Mouse (Mus musculus) neural tube, embryonic 12.5 days (tissue): ENCODE measurements at regions not wholly inside any gene's neighbourhood (a gene's known extent, or its start where the extent isn't known, plus 50 kb on each side); places are given as distances from the start of the nearest gene placed in this dataset.

Experiments
- ATAC-seq: fragments of 200-750 bp; cut with Nextera tagmentation; 2 replicates; pipeline ENCODE4 v1.8.0; 2017; ENCODE audit warnings: low read depth, mild to moderate bottlenecking, moderate TSS enrichment, moderate library complexity; ENCODE audit not compliant: low FRiP score
- H3K27ac ChIP-seq: fragments of 300-500 bp; sonication (generic); 2 replicates; pipeline ENCODE4 v1.5.1; 2016
- H3K27me3 ChIP-seq: fragments of 300-500 bp; sonication (generic); replicated peaks from 2 replicates; pipeline ENCODE4 v1.6.1; 2016; ENCODE audit warnings: mild to moderate bottlenecking
- H3K36me3 ChIP-seq: fragments of 300-500 bp; sonication (generic); 2 replicates; pipeline ENCODE4 v1.6.1; 2016; ENCODE audit warnings: mild to moderate bottlenecking
- H3K4me1 ChIP-seq: fragments of 300-500 bp; sonication (generic); 2 replicates; pipeline ENCODE4 v1.6.1; 2016
- H3K4me2 ChIP-seq: fragments of 300-500 bp; sonication (generic); replicated peaks from 2 replicates; pipeline ENCODE4 v1.6.1; 2016; ENCODE audit warnings: mild to moderate bottlenecking
- H3K4me3 ChIP-seq: fragments of 300-500 bp; sonication (generic); 2 replicates; pipeline ENCODE4 v1.5.1; 2016
- H3K9ac ChIP-seq: fragments of 300-500 bp; sonication (generic); 2 replicates; pipeline ENCODE4 v1.6.1; 2016; ENCODE audit warnings: mild to moderate bottlenecking
- H3K9me3 ChIP-seq: fragments of 300-500 bp; sonication (generic); 2 replicates; pipeline ENCODE4 v1.6.1; 2016; ENCODE audit warnings: mild to moderate bottlenecking
- WGBS: fragments of 180-500 bp; shearing (Covaris S2); methylation state at CpG from one replicate; pipeline ENCODE4 v1.1.7; 2016; 5-methylcytosine and 5-hydroxymethylcytosine counted together

DNA sequence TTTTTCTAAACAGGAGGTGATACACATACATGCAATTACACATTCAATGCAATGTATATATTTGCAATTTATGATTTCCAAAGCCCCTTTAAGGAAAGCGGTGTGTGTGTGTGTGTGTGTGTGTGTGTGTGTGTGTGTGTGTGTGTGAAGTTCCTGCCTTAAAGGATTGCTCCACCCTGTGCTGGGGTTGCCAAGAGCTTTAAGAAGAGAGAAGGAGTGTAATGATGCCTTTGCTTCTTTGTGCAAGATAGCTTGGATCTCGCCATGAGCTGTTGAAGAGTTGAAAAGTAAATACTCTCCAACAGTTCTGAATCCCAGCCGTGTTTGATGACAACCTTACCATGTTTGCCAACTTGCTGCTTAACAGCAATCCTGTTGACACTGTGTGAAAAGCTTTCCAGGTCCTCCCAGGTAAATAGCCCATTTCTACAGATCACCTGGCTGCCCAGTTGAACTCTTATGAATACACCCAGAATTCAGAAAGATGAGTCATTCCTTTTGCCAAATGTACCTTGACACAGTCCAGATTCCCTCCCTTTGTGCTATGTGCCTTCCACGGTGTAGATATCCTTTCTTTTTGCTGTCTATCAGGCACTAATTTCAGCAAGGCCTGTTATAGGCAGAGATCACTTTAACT is 216.3 kb downstream of the Ikzf2 start:
- ATAC-seq, result no peak
- Histone ChIP-seq H3K9me3 (no peaks in the 10 kb centered on the region), H3K27me3 (no peaks in the 10 kb centered on the region), H3K4me3 (no peak overlapping the region), H3K9ac (no peak overlapping the region), H3K4me1 (no peaks in the 10 kb centered on the region), H3K27ac (no peak overlapping the region), H3K36me3 (no peaks in the 10 kb centered on the region), H3K4me2 (no peak overlapping the region)
- 85% methylated on average over 4 of the region's 4 CpGs for WGBS

- H3K9ac ChIP-seq, result no peak overlapping the region
- no peaks in the 10 kb centered on the region for H3K36me3 ChIP-seq
- 87% methylated on average over 8 of the region's 8 CpGs for WGBS
- H3K4me3 ChIP-seq, result no peak overlapping the region
- H3K4me2 ChIP-seq, result no peak overlapping the region
- no peak overlapping the region for H3K27ac ChIP-seq
- ATAC-seq, result no peak
- H3K27me3 ChIP-seq, result no peaks in the 10 kb centered on the region
- no peaks in the 10 kb centered on the region for H3K9me3 ChIP-seq
- no peaks in the 10 kb centered on the region for H3K4me1 ChIP-seq
Measured at GRCm38 (mm10) chr1:69469158-69469901, 217.7 kb downstream of the Ikzf2 start.

- 28% methylated on average over 5 of the region's 5 CpGs for WGBS
- Histone ChIP-seq H3K36me3 (no peaks in the 10 kb centered on the region), H3K4me3 (no peak overlapping the region), H3K9ac (no peak overlapping the region), H3K27ac (no peak overlapping the region), H3K27me3 (no peaks in the 10 kb centered on the region), H3K9me3 (no peaks in the 10 kb centered on the region), H3K4me1 (no peaks in the 10 kb centered on the region), H3K4me2 (no peak overlapping the region)
- no peak for ATAC-seq
Measured at GRCm38 (mm10) chr1:69466534-69467275, 220.3 kb downstream of the Ikzf2 start.

DNA sequence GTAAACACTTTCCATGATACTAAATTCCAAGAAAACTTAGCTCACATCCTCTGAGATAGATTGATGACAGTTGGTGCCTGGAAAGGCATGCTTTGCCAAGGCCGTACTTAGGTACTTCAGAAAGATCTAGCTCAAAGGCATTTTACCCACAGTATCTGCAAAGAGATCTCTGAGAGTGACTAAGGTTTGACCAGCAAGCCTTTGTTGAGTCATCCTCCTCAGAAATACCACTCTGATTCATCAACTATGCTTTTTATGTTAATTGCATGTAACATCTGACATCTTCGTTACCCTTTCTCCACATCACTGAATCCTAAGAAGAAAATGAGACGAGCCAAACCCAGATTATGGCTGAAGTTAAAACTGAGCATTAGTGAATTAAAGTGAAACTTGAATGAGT is 225.9 kb downstream of the Ikzf2 start:
- no peak for ATAC-seq

GRCm38 (mm10) chr1:69459899-69460298 is 227.1 kb downstream of the Ikzf2 start:
- H3K27me3 ChIP-seq, result no peaks in the 10 kb centered on the region
- H3K4me1 ChIP-seq, result no peaks in the 10 kb centered on the region
- no peaks in the 10 kb centered on the region for H3K9me3 ChIP-seq
- ATAC-seq, result no peak
- H3K4me3 ChIP-seq, result no peak overlapping the region
- H3K9ac ChIP-seq, result no peak overlapping the region
- no peak overlapping the region for H3K27ac ChIP-seq
- H3K4me2 ChIP-seq, result no peak overlapping the region
- H3K36me3 ChIP-seq, result no peaks in the 10 kb centered on the region

More for the DNA sequence above, 225.9 kb downstream of the Ikzf2 start:
- Histone ChIP-seq H3K4me2 (no peak overlapping the region), H3K4me1 (no peaks in the 10 kb centered on the region), H3K27ac (no peak overlapping the region), H3K4me3 (no peak overlapping the region), H3K9ac (no peak overlapping the region), H3K36me3 (no peaks in the 10 kb centered on the region), H3K9me3 (no peaks in the 10 kb centered on the region), H3K27me3 (no peaks in the 10 kb centered on the region)
- 95% methylated on average over 3 of the region's 3 CpGs for WGBS

GRCm38 (mm10) chr1:69457471-69457870 is 229.6 kb downstream of the Ikzf2 start:
- Histone ChIP-seq H3K9me3 (no peaks in the 10 kb centered on the region), H3K4me1 (no peaks in the 10 kb centered on the region), H3K27me3 (no peaks in the 10 kb centered on the region), H3K36me3 (no peaks in the 10 kb centered on the region), H3K27ac (no peak overlapping the region), H3K9ac (no peak overlapping the region), H3K4me3 (no peak overlapping the region), H3K4me2 (no peak overlapping the region)
- ATAC-seq, result no peak

DNA sequence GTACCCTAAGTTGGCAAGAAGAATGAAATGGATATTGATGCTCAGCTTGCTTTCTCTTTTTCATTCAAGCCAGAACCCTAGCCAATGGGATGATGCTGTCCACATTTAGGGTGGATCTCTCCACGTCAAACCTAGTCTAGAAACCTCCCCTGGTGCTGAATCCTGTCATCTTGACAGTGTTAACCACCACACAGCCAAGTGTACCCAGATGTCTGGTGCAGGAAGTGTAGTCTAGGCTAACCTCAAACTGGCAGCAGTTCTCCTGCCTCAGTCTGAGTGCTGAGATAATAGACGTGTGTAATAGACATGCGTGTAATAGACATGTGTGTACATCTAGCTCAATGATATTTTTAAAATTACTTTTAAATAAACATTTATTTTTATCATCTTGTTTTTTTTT is 233.1 kb downstream of the Ikzf2 start:
- 86% methylated on average over 3 of the region's 3 CpGs for WGBS
- no peak overlapping the region for H3K27ac ChIP-seq
- no peak for ATAC-seq
- H3K27me3 ChIP-seq, result no peaks in the 10 kb centered on the region
- no peak overlapping the region for H3K9ac ChIP-seq
- H3K4me2 ChIP-seq, result no peak overlapping the region
- no peak overlapping the region for H3K4me3 ChIP-seq
- H3K9me3 ChIP-seq, result no peaks in the 10 kb centered on the region
- no peaks in the 10 kb centered on the region for H3K4me1 ChIP-seq
- no peaks in the 10 kb centered on the region for H3K36me3 ChIP-seq

GRCm38 (mm10) chr1:69452910-69453309 is 234.1 kb downstream of the Ikzf2 start:
- Histone ChIP-seq H3K9me3 (no peaks in the 10 kb centered on the region), H3K36me3 (no peaks in the 10 kb centered on the region), H3K27ac (no peak overlapping the region), H3K4me2 (no peak overlapping the region), H3K27me3 (no peaks in the 10 kb centered on the region), H3K4me1 (no peaks in the 10 kb centered on the region), H3K9ac (no peak overlapping the region), H3K4me3 (no peak overlapping the region)
- no peak for ATAC-seq

DNA sequence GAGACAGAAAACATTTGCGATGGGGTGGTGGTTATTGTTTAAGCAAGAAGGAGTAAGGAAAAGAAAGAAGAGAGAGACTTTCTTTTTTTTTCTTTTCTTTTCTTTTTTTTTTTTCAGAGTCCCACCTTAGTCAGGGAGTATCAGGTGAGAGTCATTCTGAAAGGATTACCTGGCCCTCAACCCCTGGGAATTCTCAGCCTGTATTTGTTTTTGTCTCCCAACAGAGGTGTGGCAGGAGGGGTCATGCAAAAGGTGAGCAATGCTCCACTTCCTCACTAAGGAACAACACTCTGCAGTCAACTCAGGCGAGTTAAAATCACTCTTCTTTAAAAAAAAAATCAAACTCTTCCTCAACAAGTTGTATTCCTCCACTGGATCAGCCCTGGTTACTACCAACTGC is 236.6 kb downstream of the Ikzf2 start:
- Histone ChIP-seq H3K4me3 (no peak overlapping the region), H3K36me3 (no peaks in the 10 kb centered on the region), H3K4me1 (no peaks in the 10 kb centered on the region), H3K9ac (no peak overlapping the region), H3K9me3 (no peaks in the 10 kb centered on the region), H3K27me3 (no peaks in the 10 kb centered on the region), H3K27ac (no peak overlapping the region), H3K4me2 (no peak overlapping the region)
- ATAC-seq, result no peak
- WGBS, result 73% methylated on average over 2 of the region's 2 CpGs

- 84% methylated on average over 5 of the region's 5 CpGs for WGBS
- H3K9ac ChIP-seq, result no peak overlapping the region
- ATAC-seq, result no peak
- no peaks in the 10 kb centered on the region for H3K36me3 ChIP-seq
- H3K4me2 ChIP-seq, result no peak overlapping the region
- no peak overlapping the region for H3K4me3 ChIP-seq
- no peaks in the 10 kb centered on the region for H3K9me3 ChIP-seq
- H3K27me3 ChIP-seq, result no peaks in the 10 kb centered on the region
- no peak overlapping the region for H3K27ac ChIP-seq
- no peaks in the 10 kb centered on the region for H3K4me1 ChIP-seq
Measured at GRCm38 (mm10) chr1:69447276-69447675, 239.8 kb downstream of the Ikzf2 start.

DNA sequence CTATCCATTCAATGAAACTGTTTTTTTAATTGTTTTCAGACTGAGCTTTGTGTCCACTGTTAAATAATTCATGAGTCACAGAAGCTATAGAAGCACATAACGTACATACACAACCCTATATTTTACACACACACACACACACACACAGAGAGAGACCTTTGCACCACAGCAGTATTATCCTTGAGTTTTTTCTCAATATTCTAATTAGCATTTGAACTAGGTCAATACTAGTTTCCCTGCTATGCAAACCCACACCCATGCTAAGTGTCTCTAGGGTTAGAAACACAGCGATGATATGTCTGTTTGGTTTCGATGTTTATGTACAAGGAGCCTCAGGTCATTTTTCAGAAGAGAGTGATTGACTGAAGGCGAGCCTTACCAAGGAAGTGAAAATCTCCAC is 242.3 kb downstream of the Ikzf2 start:
- no peaks in the 10 kb centered on the region for H3K27me3 ChIP-seq
- WGBS, result 78% methylated on average over 4 of the region's 4 CpGs
- H3K9ac ChIP-seq, result no peak overlapping the region
- no peak overlapping the region for H3K4me3 ChIP-seq
- H3K4me1 ChIP-seq, result no peaks in the 10 kb centered on the region
- ATAC-seq, result no peak
- no peak overlapping the region for H3K27ac ChIP-seq
- H3K9me3 ChIP-seq, result no peaks in the 10 kb centered on the region
- no peak overlapping the region for H3K4me2 ChIP-seq
- H3K36me3 ChIP-seq, result no peaks in the 10 kb centered on the region

DNA sequence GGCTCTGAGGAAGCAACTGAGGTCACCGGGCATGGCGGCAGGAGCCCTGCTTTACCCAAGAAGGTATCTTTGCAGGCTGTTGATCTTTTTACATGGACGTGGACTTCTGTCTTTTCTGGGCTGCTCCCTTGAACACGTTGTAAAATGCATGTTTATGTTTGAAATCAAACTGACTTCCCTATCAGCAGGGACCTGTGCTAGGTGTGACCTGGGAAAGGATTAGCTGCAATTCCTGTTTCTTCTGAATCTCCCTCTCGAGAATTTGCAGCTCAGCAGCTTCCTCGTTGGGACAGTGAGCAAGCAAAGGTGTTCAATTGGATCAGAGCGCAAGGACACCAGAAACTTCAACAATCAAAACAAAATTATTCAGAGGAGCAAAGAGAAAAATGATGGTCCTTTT is 243.6 kb downstream of the Ikzf2 start:
- Histone ChIP-seq H3K9me3 (no peaks in the 10 kb centered on the region), H3K9ac (no peak overlapping the region), H3K27ac (no peak overlapping the region), H3K36me3 (no peaks in the 10 kb centered on the region), H3K4me2 (no peak overlapping the region), H3K27me3 (no peaks in the 10 kb centered on the region), H3K4me1 (no peaks in the 10 kb centered on the region), H3K4me3 (no peak overlapping the region)
- no peak for ATAC-seq
- WGBS, result 69% methylated on average over 7 of the region's 7 CpGs
